Mouse (Mus musculus) telencephalon, adult 2 months (tissue): ENCODE results near the gene Cchcr1.

Experiments
- DNase-seq: peaks from one replicate; pipeline ENCODE4 v3.0.0-alpha.2; 2011; ENCODE audit warnings: low read depth, low spot score

Gene Cchcr1

GRCm38 (mm10) chr17:35554761-35555397 is 38.0 kb downstream of the Cchcr1 start:
- DNase-seq, result no peak

DNA sequence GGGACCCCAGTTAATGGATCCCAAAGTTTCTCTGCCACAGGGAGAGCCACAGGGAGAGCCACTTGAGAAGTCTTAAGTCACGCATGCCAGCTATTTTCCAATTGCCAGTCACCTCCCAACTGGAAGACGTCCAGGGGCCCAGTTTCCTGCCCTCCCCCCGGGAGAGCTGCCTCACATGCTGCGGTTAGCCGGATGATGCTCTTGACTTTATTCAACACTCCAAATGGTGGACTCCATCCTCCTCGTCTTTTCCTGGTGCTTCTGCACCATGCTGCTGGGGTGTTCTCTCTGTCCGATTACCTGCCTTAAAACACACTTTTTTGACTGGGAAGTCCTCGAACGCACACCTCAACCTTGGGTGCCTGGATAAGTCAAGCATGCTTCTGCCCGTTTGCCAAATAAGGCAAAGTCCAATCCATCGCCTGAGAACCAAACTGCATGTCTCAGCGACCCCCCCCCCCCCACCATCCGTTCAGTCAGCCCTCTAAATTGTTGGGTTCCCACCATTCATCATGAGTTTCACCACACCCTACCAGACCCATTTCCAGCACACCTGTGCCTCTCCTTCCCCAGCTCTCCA is 39.4 kb downstream of the Cchcr1 start:
- DNase-seq, result no peak

DNA sequence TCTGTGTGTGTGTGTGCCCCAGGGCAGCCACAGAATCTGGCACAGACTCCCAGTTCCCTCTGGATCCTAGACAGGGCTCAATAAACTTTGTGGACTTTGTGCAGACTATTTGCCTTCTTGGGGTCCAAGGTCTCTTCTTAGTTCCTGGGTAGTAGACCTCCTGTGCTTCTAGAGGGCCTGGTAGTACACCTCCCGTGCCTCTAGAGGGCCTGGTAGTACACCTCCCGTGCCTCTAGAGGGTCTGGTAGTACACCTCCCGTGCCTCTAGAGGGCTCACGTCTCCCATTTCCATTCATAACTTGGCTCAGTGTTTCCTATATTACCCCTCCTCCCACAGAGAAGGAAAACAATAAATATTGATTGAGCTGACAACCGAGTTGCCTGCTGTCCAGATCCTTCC is 39.9 kb downstream of the Cchcr1 start:
- DNase-seq, result no peak

GRCm38 (mm10) chr17:35557351-35557750 is 40.5 kb downstream of the Cchcr1 start:
- no peak for DNase-seq

- no peak for DNase-seq
Measured at GRCm38 (mm10) chr17:35558216-35558615, 41.3 kb downstream of the Cchcr1 start.

GRCm38 (mm10) chr17:35567150-35567549 is 50.2 kb downstream of the Cchcr1 start, which contains the start of gene 2300002M23Rik:
2300002M23Rik (plus strand) TSS chr17:35567450.
- no peak for DNase-seq

DNA sequence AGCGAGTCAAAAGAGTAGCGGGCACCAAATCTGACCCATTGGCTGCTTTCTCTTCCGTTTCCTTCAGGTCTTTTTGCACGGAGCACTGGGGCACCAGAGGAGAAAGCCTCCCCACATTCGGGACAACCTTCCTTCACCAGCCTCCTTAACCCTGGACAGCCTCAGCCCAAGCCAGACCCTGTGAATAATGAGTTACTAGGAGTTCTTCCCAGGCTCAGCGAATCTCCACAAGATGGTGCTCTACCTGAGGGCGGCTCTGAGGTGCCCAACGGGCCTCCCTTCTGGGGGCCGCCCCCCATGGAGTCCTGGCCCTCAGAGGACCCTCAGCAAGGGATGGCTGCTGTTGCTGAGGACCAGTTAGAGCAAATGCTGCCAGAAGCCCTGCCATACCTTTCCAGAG is 50.9 kb downstream of the Cchcr1 start:
- no peak for DNase-seq

DNA sequence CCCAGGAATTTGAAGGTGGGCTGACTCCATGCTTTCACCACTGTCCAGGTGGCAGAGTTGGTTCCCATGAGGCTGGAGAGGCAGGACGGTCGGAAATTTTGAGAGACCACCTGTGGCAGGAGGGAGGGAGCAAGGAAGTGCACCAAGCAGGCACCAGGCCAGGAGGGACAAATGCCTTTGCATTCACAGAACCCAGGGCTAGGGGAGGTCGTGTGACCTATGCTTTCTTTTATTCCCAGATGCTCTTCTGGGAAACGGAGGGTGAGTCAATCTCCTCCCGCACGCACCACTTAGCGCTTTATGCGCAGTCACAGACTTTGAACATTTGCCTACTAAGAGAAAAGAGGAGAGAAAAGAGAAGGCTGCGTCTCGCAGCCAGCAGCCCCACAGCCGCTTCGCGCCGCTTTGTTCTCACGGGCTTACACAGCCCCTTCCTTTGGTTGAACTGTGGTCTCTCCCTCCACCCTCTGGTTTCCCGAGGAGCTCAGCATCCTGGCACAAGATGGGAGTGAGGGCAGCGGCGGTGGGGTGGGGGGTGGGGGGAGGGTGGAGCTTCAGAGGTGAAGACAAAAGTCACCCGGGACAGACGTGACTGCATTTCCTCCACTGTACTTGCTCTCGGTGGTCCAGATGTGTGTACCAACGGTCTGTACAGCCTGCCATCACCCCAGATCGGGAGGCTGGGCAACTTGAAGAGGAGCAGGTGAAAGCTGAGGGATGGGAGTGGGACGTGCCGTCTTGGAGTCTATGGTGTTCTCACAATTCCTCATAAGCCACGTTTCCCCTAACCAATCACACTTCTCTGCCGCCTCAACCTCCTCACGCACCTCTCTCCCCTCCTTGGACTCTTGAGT is 52.4 kb downstream of the Cchcr1 start:
- DNase-seq, result no peak

- no peak for DNase-seq
Measured at GRCm38 (mm10) chr17:35570836-35571235, 53.9 kb downstream of the Cchcr1 start.

DNA sequence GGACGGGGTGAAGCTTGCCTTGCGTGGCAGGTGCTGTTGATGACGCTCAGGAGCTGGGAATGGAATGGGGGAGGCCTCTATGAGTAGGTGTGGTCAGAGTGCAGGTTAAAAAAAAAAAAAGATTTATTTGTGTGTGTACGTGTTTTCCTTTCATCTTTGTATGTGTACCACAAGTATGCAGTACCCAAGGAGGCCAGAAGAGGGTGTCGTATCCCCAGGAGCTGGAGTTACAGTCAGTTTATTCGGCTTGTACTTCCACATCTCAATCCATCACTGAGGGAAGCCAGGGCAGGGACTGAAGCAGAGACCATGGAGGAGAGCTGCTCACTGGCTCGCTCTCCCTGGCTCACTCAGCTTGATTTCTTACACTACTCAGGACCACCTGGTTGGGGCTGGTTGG is 54.6 kb downstream of the Cchcr1 start:
- DNase-seq, result no peak

- DNase-seq, result peak; percentile 65
Measured at GRCm38 (mm10) chr17:35578211-35578610, 61.3 kb downstream of the Cchcr1 start.
